Mouse (Mus musculus) bone marrow macrophage, adult 2 months (primary cell): ENCODE measurements around the gene Ttc9c. TPM values are rescaled to one million over a fixed set of nuclear protein-coding genes. Genes with fewer than 3 reads are reported as not detected.
"Not testable (repeated sequence)": the region's sequence is repeated elsewhere in the genome, so short reads cannot be mapped to it uniquely, and the experiment has no call there.

Source experiments
- H3K27ac ChIP-seq: 2 replicates; pipeline ENCODE4 v1.5.1; 2012; ENCODE audit warnings: low read depth, low read length; ENCODE audit not compliant: insufficient read depth
- H3K4me1 ChIP-seq: 2 replicates; pipeline ENCODE4 v1.6.1; 2012; ENCODE audit warnings: low read length; ENCODE audit not compliant: control insufficient read depth, insufficient read depth
- H3K4me3 ChIP-seq: 2 replicates; pipeline ENCODE4 v1.5.1; 2012; ENCODE audit warnings: mild to moderate bottlenecking, low read length, moderate library complexity; ENCODE audit not compliant: insufficient read depth
- CTCF ChIP-seq: IDR thresholded peaks from 2 replicates; pipeline ENCODE4 v1.5.1; 2012; ENCODE audit warnings: low read depth, mild to moderate bottlenecking, low read length, moderate library complexity
- POLR2A ChIP-seq: IDR thresholded peaks from 2 replicates; pipeline ENCODE4 v1.6.1; 2012; ENCODE audit warnings: mild to moderate bottlenecking, low read depth, low read length, borderline replicate concordance
- polyA plus RNA-seq: library from polyadenylated mRNA; stranded (reverse); fragments of >200 nt; gene quantifications from 2 replicates; pipeline ENCODE4 v1.2.4, GENCODE M21; 2012; ENCODE audit not compliant: missing spikeins, insufficient read depth, insufficient read length

Gene Ttc9c
- polyA plus RNA-seq, 1 experiment: 37.6 TPM

DNA sequence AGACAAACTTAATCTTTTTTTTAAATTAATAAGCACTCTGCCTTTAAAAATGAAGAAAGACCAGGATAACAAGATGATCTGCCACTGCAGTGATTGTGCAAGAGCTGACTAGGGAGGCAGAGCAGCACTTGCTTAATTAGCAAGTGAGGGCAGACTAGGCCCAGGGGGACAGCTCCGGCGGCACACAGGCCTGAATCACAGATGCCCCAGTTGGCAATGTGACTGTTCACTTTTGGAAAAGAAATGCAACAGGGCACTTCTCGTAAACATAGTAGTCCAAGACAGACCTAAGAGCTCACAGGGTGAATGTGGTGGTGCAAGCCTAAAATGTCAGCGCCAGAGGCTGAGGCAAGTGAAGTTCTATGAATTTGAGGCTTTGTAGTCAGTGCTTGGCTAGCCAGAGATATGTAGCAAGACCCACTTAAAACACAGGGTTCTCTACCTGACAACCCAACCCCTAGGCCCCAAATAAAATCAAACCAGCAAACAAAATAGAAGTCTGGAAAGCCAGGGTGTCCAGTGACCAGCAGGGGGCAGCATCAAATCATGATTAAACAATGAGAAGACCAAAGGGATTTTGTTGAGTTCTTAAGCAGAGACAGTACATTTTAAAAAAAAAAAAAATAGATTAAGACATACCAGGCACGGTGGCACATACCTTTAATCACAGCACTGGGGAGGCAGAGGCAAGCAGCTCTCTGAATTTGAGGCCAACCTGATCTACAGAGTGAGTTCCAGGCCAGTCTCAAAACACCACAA is 25.4 kb upstream of the Ttc9c start:
- TF ChIP-seq POLR2A (no peak), CTCF (peak; percentile 28; the same call in 1 of the 2 replicates)
- peak overlapping the region; percentile 44 for H3K27ac ChIP-seq
- peaks cover 39% of the 10 kb centered on the region for H3K4me1 ChIP-seq
- peak overlapping the region; percentile 7; the same call in 1 of the 2 replicates for H3K4me3 ChIP-seq

DNA sequence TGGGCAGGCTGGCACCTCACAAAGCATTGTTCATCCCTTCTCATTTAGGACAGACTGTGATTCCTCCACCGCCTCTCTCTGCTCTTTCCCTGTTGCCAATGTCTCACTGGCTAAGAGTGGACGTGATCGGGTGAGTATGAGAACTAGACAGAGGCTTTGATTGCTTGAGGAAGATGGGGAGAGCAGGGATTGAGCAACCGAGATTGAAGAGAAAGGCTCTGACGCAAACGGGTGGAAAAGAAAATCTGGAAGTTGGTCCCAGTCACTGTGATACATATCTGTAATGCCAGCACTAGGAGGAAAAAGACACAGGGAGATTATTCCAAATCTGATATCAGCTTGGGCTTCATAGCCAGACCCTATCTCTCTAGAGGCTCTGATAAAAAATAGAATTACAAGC is 23.8 kb upstream of the Ttc9c start:
- TF ChIP-seq CTCF: no peak
- TF ChIP-seq POLR2A: no peak
- H3K4me3 ChIP-seq: no peak overlapping the region
- H3K27ac ChIP-seq: peak overlapping the region; percentile 73
- peaks cover 45% of the 10 kb centered on the region for H3K4me1 ChIP-seq

DNA sequence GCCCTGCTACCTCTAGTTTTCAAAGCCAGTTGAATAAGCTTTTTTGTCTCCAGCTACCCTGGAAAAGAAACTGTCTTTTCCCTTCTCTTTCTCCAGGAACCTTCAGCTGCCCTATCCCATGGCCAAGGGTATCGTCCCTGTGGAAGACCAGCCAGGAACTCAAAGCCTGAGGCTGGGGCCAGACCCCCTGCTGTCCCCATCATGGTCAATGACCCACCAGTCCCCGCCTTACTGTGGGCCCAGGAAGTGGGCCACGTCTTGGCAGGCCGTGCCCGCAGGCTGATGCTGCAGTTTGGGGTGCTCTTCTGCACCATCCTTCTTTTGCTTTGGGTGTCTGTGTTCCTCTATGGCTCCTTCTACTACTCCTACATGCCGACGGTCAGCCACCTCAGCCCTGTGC is 21.9 kb upstream of the Ttc9c start:
- TF ChIP-seq POLR2A: no peak
- TF ChIP-seq CTCF: no peak
- H3K4me3 ChIP-seq: peak overlapping the region; percentile 83
- no peak overlapping the region for H3K27ac ChIP-seq
- H3K4me1 ChIP-seq: peaks cover 51% of the 10 kb centered on the region

DNA sequence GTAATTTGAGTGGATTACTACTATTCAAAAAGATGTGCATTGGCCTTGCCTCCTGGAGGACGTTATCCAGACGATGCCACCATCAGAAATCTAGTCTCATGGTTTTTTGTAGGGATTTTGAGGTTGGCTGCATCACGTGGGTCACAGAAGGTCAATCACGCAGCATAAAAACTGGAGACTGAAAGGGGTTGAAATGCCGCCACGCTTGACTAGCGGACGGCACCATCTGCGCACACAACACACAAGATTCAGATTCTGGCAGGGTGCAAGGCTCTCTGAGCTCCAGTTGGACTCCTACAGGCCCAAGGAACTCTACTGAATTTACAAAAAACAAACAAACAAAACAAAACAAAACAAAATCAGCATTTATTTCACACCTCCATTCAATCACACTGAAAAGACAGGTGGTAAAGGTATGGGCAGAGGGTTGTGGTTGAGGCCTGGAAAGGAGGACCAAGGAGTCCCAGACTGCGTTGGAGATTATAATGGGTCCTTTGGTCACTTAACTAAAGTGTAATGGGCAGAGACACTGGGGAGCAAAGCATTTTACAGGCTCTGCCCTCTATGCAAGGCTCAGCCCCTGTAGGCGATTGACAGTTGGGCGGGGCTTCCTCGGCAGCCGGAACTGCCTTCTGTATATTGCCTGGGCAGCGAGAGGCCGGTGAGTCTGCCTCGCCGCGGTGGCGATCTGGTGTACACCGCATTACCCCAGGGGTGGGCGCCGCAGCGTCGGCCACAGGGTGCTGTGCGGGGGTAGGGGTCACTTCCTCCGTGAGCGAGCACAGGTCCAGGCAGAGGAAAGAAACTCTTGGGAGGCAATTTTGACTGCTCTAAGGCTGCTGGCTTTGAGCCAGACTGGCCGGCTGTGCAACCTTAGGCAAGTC is 21.0 kb upstream of the Ttc9c start:
- H3K4me1 ChIP-seq: peaks cover 51% of the 10 kb centered on the region
- H3K27ac ChIP-seq: peak overlapping the region; percentile 46
- peak overlapping the region; percentile 83 for H3K4me3 ChIP-seq
- TF ChIP-seq CTCF (no peak), POLR2A (peak; percentile 91)

DNA sequence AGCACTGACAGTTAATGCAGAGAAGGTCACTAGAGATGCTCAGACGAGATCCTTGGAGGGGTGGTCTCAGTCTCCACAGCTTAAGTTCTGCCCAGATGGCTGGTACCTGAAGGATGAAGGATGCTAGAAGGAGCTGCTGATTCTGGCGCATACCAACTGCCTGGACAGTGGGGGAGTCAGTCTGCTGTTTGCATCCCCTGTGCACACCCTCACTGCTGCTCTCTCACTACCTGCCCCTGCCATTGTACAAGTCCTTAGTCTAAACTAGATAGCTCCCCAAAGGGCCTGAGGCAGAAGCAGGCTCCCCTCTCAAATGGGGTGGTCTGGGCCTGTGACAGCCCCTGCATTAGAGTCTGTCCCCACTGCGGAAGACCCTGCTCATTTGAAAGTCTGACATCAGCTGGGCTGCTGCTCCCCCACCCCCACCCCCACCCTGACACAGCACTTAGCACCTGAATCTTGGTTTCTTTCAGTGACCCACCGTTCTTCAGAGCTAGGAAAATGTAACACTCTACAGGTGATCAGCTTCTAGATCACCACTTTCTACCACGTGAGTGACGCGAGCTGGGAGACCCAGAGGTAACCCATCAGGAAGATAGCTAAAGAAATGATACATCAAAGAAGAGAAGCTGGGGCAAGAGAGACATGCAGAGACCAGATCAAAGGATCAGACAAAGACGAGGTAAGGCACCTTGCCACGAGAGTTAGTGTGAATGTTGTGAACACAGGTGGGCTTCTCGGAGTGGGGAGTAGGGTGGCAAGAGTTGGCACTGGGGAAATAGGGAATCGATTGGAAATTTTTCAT is 20.2 kb upstream of the Ttc9c start, which contains the start of gene Gng3:
Gng3 (minus strand) TSS at position 92 of the 805 bp plus-strand sequence.
- peaks cover 46% of the 10 kb centered on the region for H3K4me1 ChIP-seq
- TF ChIP-seq POLR2A: no peak
- TF ChIP-seq CTCF: no peak
- H3K27ac ChIP-seq: no peak within 1 kb of the TSS
- H3K4me3 ChIP-seq: peak within 1 kb of the TSS; percentile 66

DNA sequence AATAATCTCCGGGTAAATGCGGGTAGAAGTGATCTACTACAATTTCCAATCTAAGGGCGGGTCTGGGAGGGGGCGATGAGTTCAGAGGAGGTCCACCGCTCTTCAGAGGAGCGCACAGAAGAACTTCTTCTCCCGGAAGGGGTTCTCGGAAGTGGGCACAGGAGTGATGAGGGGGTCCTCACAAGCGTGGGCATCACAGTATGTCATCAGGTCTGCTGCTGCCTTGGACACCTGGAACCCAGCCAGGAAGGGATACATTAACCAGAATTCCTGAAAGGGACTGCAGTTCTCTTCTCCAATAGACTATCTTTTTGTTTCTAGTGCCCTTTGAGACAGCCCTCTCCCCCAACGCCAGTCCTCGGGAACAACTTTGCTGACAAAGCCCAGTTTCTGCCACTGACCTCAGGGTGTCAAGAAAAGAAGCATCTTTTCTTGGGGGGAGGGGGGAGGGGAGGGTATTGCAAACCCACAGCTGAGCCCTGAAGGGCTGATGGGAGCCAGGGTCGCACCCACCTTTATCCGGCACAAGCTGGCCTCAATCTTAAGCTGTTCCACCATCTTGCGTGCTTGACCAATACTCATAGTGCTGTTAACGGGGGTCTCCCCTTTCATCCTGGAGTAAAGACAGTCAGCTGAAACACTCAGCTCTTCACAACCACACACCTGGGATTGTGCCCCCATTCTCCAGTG is 19.1 kb upstream of the Ttc9c start:
- Histone ChIP-seq H3K27ac (no peak overlapping the region), H3K4me1 (peaks cover 37% of the 10 kb centered on the region)
- TF ChIP-seq CTCF (no peak), POLR2A (no peak)

DNA sequence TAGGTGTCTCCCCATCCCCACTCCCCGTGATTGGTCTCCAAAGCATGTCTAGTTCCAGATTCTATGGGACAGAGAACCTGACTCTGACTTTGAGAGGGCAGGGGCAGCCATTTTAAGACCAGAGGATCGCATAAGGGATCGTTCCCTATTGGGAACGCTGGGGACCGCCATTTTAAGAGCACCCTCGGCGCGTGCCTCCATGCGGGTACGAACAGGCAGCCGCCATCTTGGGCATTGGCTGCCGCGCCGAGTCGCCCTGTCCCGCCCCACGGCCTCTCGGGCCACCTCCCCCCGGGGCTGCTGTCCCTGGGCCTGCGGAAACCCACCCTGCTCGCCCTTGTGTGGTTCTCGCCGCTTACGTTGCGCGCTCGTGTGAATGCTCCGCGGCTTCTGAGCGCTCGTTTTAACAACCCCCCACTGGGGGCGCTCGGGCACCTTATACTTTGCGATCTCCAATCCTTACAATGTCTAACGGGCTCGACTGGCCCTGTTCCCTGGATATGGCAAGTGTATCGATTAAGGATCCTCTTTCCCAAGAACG is 18.2 kb upstream of the Ttc9c start, which contains the start of gene Bscl2:
Bscl2 (plus strand) TSS at position 217 of the 541 bp plus-strand sequence.
- H3K4me1 ChIP-seq: peaks cover 38% of the 10 kb centered on the region

More for the DNA sequence above, 19.1 kb upstream of the Ttc9c start:
- peak overlapping the region; percentile 66 for H3K4me3 ChIP-seq

DNA sequence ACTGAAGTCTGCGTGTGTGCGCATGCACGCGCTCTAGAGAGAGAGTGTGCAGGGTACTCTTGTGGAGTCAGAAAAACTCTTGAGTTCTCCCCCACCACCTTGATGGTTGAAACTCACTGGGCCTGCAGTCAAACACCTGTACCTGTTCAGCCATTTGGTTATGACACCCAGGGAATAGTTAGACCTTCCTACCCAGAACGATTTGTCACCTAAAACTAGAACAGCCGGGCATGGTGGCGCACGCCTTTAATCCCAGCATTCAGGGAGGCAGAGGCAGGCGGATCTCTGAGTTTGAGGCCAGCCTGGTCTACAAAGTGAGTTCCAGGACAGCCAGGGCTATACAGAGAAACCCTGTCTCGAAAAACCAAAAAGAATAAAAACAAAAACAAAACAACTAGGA is 17.2 kb upstream of the Ttc9c start:
- not testable (repeated sequence) for H3K4me3 ChIP-seq, H3K27ac ChIP-seq
- H3K4me1 ChIP-seq: peaks cover 32% of the 10 kb centered on the region

More for the DNA sequence above, 18.2 kb upstream of the Ttc9c start, which contains the start of gene Bscl2:
- TF ChIP-seq CTCF: peak; percentile 47
- TF ChIP-seq POLR2A: no peak
- Histone ChIP-seq H3K4me3 (peak within 1 kb of the TSS; percentile 66), H3K27ac (peak within 1 kb of the TSS; percentile 77)
